Mouse (Mus musculus) olfactory bulb, adult 2 months (tissue): ENCODE data around the gene Tmem208.
"Not testable (repeated sequence)": the region's sequence is repeated elsewhere in the genome, so short reads cannot be mapped to it uniquely, and the experiment has no call there.

Experiments
- CTCF ChIP-seq: fragments of 200-500 bp; IDR thresholded peaks from 2 replicates; pipeline ENCODE4 v1.5.1; 2012; ENCODE audit warnings: low read depth, mild to moderate bottlenecking, low read length, moderate library complexity; ENCODE audit not compliant: insufficient read depth
- POLR2A ChIP-seq: fragments of 200-500 bp; IDR thresholded peaks from 2 replicates; pipeline ENCODE4 v1.6.1; 2012; ENCODE audit warnings: mild to moderate bottlenecking, low read depth, low read length, moderate library complexity; ENCODE audit not compliant: insufficient read depth

GRCm38 (mm10) chr8:105291364-105291763 is 34.8 kb upstream of the Tmem208 start:
- TF ChIP-seq POLR2A, CTCF: not testable (repeated sequence)
